Mouse (Mus musculus): ENCODE results near the gene Wdr4. TPM values are rescaled to one million over a fixed set of nuclear protein-coding genes. Genes with fewer than 3 reads are reported as not detected.

Wdr4 gene
- polyA plus RNA-seq, 1 experiment from 2014 or later = 32.1 TPM

- Histone ChIP-seq H3K36me3 (peaks cover 34% of the 10 kb centered on the region), H3K27ac (replicated peaks) (no peak overlapping the region), H3K27me3 (no peaks in the 10 kb centered on the region), H3K4me1 (replicated peaks) (peaks cover 24% of the 10 kb centered on the region), H3K4me3 (no peak overlapping the region), H3K9me3 (no peaks in the 10 kb centered on the region), H3K4me2 (no peak overlapping the region), H3K9ac (no peak overlapping the region)
- 79% methylated on average over 3 of the region's 3 CpGs for WGBS
- ATAC-seq (ENCODE audit: low read depth) = no peak
These were observed 66.3 kb downstream of the Wdr4 start for GRCm38 (mm10) chr17:31453476-31453875.

- Histone ChIP-seq H3K4me3 (no peak overlapping the region), H3K9me3 (no peaks in the 10 kb centered on the region), H3K27me3 (no peaks in the 10 kb centered on the region), H3K4me2 (no peak overlapping the region), H3K9ac (no peak overlapping the region), H3K4me1 (replicated peaks) (peaks cover 24% of the 10 kb centered on the region), H3K27ac (replicated peaks) (no peak overlapping the region), H3K36me3 (peaks cover 29% of the 10 kb centered on the region)
- no peak for ATAC-seq (ENCODE audit: low read depth)
- WGBS = 80% methylated on average over 2 of the region's 2 CpGs
These were observed 67.0 kb downstream of the Wdr4 start for GRCm38 (mm10) chr17:31452816-31453215.

GRCm38 (mm10) chr17:31451179-31451708, 68.5 kb downstream of the Wdr4 start:
- Histone ChIP-seq H3K27me3 (no peaks in the 10 kb centered on the region), H3K4me1 (replicated peaks) (peaks cover 24% of the 10 kb centered on the region), H3K9me3 (no peaks in the 10 kb centered on the region), H3K4me2 (no peak overlapping the region), H3K4me3 (no peak overlapping the region), H3K27ac (replicated peaks) (peak overlapping the region; percentile 83), H3K9ac (no peak overlapping the region), H3K36me3 (peaks cover 31% of the 10 kb centered on the region)
- WGBS = 22% methylated on average over 8 of the region's 8 CpGs
- peak; percentile 77 for ATAC-seq (ENCODE audit: low read depth)

- no peaks in the 10 kb centered on the region for H3K27me3 ChIP-seq
- H3K9me3 ChIP-seq = no peaks in the 10 kb centered on the region
- no peak overlapping the region for H3K4me2 ChIP-seq
- peak overlapping the region; percentile 83 for H3K27ac ChIP-seq (replicated peaks)
- H3K4me1 ChIP-seq (replicated peaks) = peaks cover 24% of the 10 kb centered on the region
- no peak overlapping the region for H3K9ac ChIP-seq
- no peak overlapping the region for H3K4me3 ChIP-seq
- ATAC-seq (ENCODE audit: low read depth) = peak; percentile 28; the same call in 1 of the 2 replicates
- H3K36me3 ChIP-seq = peaks cover 26% of the 10 kb centered on the region
- WGBS = 57% methylated on average over 3 of the region's 3 CpGs
These were observed 69.6 kb downstream of the Wdr4 start for GRCm38 (mm10) chr17:31450206-31450605.

GRCm38 (mm10) chr17:31448519-31448918, 71.3 kb downstream of the Wdr4 start:
- H3K4me2 ChIP-seq = no peak overlapping the region
- WGBS = 87% methylated on average over 1 of the region's 1 CpGs
- H3K4me1 ChIP-seq (replicated peaks) = peaks cover 32% of the 10 kb centered on the region
- H3K4me3 ChIP-seq = no peak overlapping the region
- H3K27me3 ChIP-seq = no peaks in the 10 kb centered on the region
- ATAC-seq (ENCODE audit: low read depth) = no peak
- H3K9me3 ChIP-seq = no peaks in the 10 kb centered on the region
- no peak overlapping the region for H3K9ac ChIP-seq
- no peak overlapping the region for H3K27ac ChIP-seq (replicated peaks)
- peaks cover 29% of the 10 kb centered on the region for H3K36me3 ChIP-seq

- Histone ChIP-seq H3K27me3 (no peaks in the 10 kb centered on the region), H3K9ac (no peak overlapping the region), H3K27ac (replicated peaks) (no peak overlapping the region), H3K9me3 (no peaks in the 10 kb centered on the region), H3K4me3 (no peak overlapping the region), H3K4me2 (no peak overlapping the region), H3K4me1 (replicated peaks) (peaks cover 40% of the 10 kb centered on the region), H3K36me3 (peaks cover 29% of the 10 kb centered on the region)
- no peak for ATAC-seq (ENCODE audit: low read depth)
- 82% methylated on average over 5 of the region's 5 CpGs for WGBS
These were observed 72.0 kb downstream of the Wdr4 start for GRCm38 (mm10) chr17:31447766-31448165.

GRCm38 (mm10) chr17:31445061-31445731, 74.6 kb downstream of the Wdr4 start:
- Histone ChIP-seq H3K27me3 (no peaks in the 10 kb centered on the region), H3K9me3 (no peaks in the 10 kb centered on the region), H3K4me2 (no peak overlapping the region), H3K27ac (replicated peaks) (no peak overlapping the region), H3K9ac (no peak overlapping the region), H3K4me3 (no peak overlapping the region), H3K4me1 (replicated peaks) (peaks cover 21% of the 10 kb centered on the region), H3K36me3 (peaks cover 29% of the 10 kb centered on the region)
- ATAC-seq (ENCODE audit: low read depth) = no peak
- 66% methylated on average over 7 of the region's 7 CpGs for WGBS

Small RNA genes within 50 kb of the gene (microRNA-seq; reads per million reads assigned to microRNA genes)
- gene Gm24970 = not detected

Other genes starting within 250 kb of the Wdr4 start
- 2.2 and 2.3 TPM in 2 replicates for gene Rsph1, start 242.6 kb downstream of the Wdr4 start, polyA plus RNA-seq (2015; fragmentation: Nextera tagmentation; extraction: Ambion mirVana)
- gene Slc37a1, start 233.2 kb downstream of the Wdr4 start, polyA plus RNA-seq (2015; fragmentation: Nextera tagmentation; extraction: Ambion mirVana) = 13.3 and 14.6 TPM in 2 replicates
- 34.7 and 35.1 TPM in 2 replicates for gene Pde9a, start 133.8 kb downstream of the Wdr4 start, polyA plus RNA-seq (2015; fragmentation: Nextera tagmentation; extraction: Ambion mirVana)
- 405 and 454 TPM in 2 replicates for gene Ndufv3, start 135 bp upstream of the Wdr4 start, polyA plus RNA-seq (2015; fragmentation: Nextera tagmentation; extraction: Ambion mirVana)
- gene Pknox1, start 44.8 kb upstream of the Wdr4 start, polyA plus RNA-seq (2015; fragmentation: Nextera tagmentation; extraction: Ambion mirVana) = 48.0 and 52.6 TPM in 2 replicates
- gene Cbs, start 117.3 kb upstream of the Wdr4 start, polyA plus RNA-seq (2015; fragmentation: Nextera tagmentation; extraction: Ambion mirVana) = 6.9 and 8.3 TPM in 2 replicates
- gene U2af1, start 138.9 kb upstream of the Wdr4 start, polyA plus RNA-seq (2015; fragmentation: Nextera tagmentation; extraction: Ambion mirVana) = 239 and 248 TPM in 2 replicates
- gene Cryaa, start 157.8 kb upstream of the Wdr4 start, polyA plus RNA-seq (2015; fragmentation: Nextera tagmentation; extraction: Ambion mirVana) = not detected in 2 replicates

All from neural tube, embryonic 13.5 days (tissue).